Mouse (Mus musculus) kidney, embryonic 14.5 days (tissue): ENCODE results near the gene Zdhhc7. TPM values are rescaled to one million over a fixed set of nuclear protein-coding genes. Genes with fewer than 3 reads are reported as not detected.

ENCODE experiments used
- ATAC-seq: fragments of 200-750 bp; cut with Nextera tagmentation; 2 replicates; pipeline ENCODE4 v1.8.0; 2017; ENCODE audit warnings: moderate number of reproducible peaks, mild to moderate bottlenecking, moderate TSS enrichment, moderate library complexity; ENCODE audit not compliant: low FRiP score, low TSS enrichment
- H3K27ac ChIP-seq: fragments of 300-500 bp; sonication (generic); 2 replicates; pipeline ENCODE4 v1.5.1; 2014; ENCODE audit warnings: low read depth, mild to moderate bottlenecking, low read length, moderate library complexity, mixed read lengths
- H3K27me3 ChIP-seq: fragments of 300-500 bp; sonication (generic); 2 replicates; pipeline ENCODE4 v1.6.1; 2014; ENCODE audit warnings: mild to moderate bottlenecking, low read length; ENCODE audit not compliant: control insufficient read depth, insufficient read depth
- H3K36me3 ChIP-seq: fragments of 300-500 bp; sonication (generic); 2 replicates; pipeline ENCODE4 v1.6.1; 2014; ENCODE audit warnings: low read length, mixed read lengths; ENCODE audit not compliant: control insufficient read depth, insufficient read depth
- H3K4me1 ChIP-seq: fragments of 300-500 bp; sonication (generic); 2 replicates; pipeline ENCODE4 v1.6.1; 2014; ENCODE audit warnings: low read length, mixed read lengths; ENCODE audit not compliant: control insufficient read depth, insufficient read depth
- H3K4me2 ChIP-seq: fragments of 300-500 bp; sonication (generic); replicated peaks from 2 replicates; pipeline ENCODE4 v1.6.1; 2014; ENCODE audit warnings: low read depth, mild to moderate bottlenecking, low read length
- H3K4me3 ChIP-seq: fragments of 300-500 bp; sonication (generic); 2 replicates; pipeline ENCODE4 v1.5.1; 2014; ENCODE audit warnings: mild to moderate bottlenecking, low read length
- H3K9ac ChIP-seq: fragments of 300-500 bp; sonication (generic); 2 replicates; pipeline ENCODE4 v1.6.1; 2014; ENCODE audit warnings: low read depth, mild to moderate bottlenecking, low read length, moderate library complexity
- H3K9me3 ChIP-seq: fragments of 300-500 bp; sonication (generic); 2 replicates; pipeline ENCODE4 v1.6.1; 2016; ENCODE audit warnings: low read length; ENCODE audit not compliant: control insufficient read depth
- WGBS: fragments of 180-500 bp; shearing (Covaris S2); extraction: QIAGEN DNeasy Blood & Tissue Kit; methylation state at CpG from one replicate; pipeline ENCODE4 v1.1.7; 2014; 5-methylcytosine and 5-hydroxymethylcytosine counted together
- polyA plus RNA-seq: library from polyadenylated mRNA; unstranded; fragments of >200 nt; fragmentation: Nextera tagmentation; extraction: Ambion mirVana; gene quantifications from 2 replicates; pipeline ENCODE4 v1.2.1, GENCODE M21; 2014

Zdhhc7 gene
- polyA plus RNA-seq, 1 experiment from 2014 or later = 31.0 TPM

GRCm38 (mm10) chr8:120039313-120039919 is 61.9 kb downstream of the Zdhhc7 start:
- Histone ChIP-seq H3K27me3 (no peaks in the 10 kb centered on the region), H3K4me3 (no peak overlapping the region)
- 0 out of 2 replicates have a peak, but pooled peaks have one; percentile 26 for ATAC-seq

GRCm38 (mm10) chr8:120038741-120039140 is 62.5 kb downstream of the Zdhhc7 start:
- Histone ChIP-seq H3K36me3 (no peaks in the 10 kb centered on the region), H3K4me1 (peaks cover 21% of the 10 kb centered on the region), H3K27me3 (no peaks in the 10 kb centered on the region), H3K4me2 (no peak overlapping the region), H3K9me3 (no peaks in the 10 kb centered on the region), H3K27ac (no peak overlapping the region), H3K9ac (no peak overlapping the region), H3K4me3 (no peak overlapping the region)
- ATAC-seq = no peak
- 93% methylated on average over 12 of the region's 12 CpGs for WGBS

More at GRCm38 (mm10) chr8:120039313-120039919, 61.9 kb downstream of the Zdhhc7 start:
- 60% methylated on average over 11 of the region's 11 CpGs for WGBS
- Histone ChIP-seq H3K4me1 (peaks cover 19% of the 10 kb centered on the region), H3K36me3 (no peaks in the 10 kb centered on the region), H3K9ac (no peak overlapping the region), H3K9me3 (no peaks in the 10 kb centered on the region), H3K4me2 (no peak overlapping the region), H3K27ac (no peak overlapping the region)

- Histone ChIP-seq H3K27me3 (no peaks in the 10 kb centered on the region), H3K4me2 (no peak overlapping the region), H3K9ac (no peak overlapping the region), H3K9me3 (no peaks in the 10 kb centered on the region), H3K4me3 (no peak overlapping the region), H3K27ac (no peak overlapping the region), H3K4me1 (peaks cover 21% of the 10 kb centered on the region), H3K36me3 (no peaks in the 10 kb centered on the region)
- WGBS = 78% methylated on average over 8 of the region's 8 CpGs
- no peak for ATAC-seq
Measured at GRCm38 (mm10) chr8:120037611-120038010, 63.7 kb downstream of the Zdhhc7 start.

- H3K27ac ChIP-seq = no peak overlapping the region
- no peak overlapping the region for H3K4me2 ChIP-seq
- H3K9me3 ChIP-seq = no peaks in the 10 kb centered on the region
- no peak overlapping the region for H3K4me3 ChIP-seq
- H3K4me1 ChIP-seq = peaks cover 21% of the 10 kb centered on the region
- WGBS = 79% methylated on average over 15 of the region's 15 CpGs
- no peaks in the 10 kb centered on the region for H3K27me3 ChIP-seq
- no peaks in the 10 kb centered on the region for H3K36me3 ChIP-seq
- no peak for ATAC-seq
- no peak overlapping the region for H3K9ac ChIP-seq
Measured at GRCm38 (mm10) chr8:120037199-120037598, 64.1 kb downstream of the Zdhhc7 start.

GRCm38 (mm10) chr8:120036578-120036977 is 64.7 kb downstream of the Zdhhc7 start:
- Histone ChIP-seq H3K4me1 (peaks cover 21% of the 10 kb centered on the region), H3K4me2 (no peak overlapping the region), H3K36me3 (no peaks in the 10 kb centered on the region), H3K4me3 (no peak overlapping the region), H3K27me3 (no peaks in the 10 kb centered on the region), H3K9ac (no peak overlapping the region), H3K27ac (no peak overlapping the region), H3K9me3 (no peaks in the 10 kb centered on the region)
- 46% methylated on average over 4 of the region's 4 CpGs for WGBS
- no peak; the same call in 1 of the 2 replicates for ATAC-seq

GRCm38 (mm10) chr8:120036111-120036510 is 65.2 kb downstream of the Zdhhc7 start:
- no peak overlapping the region for H3K4me2 ChIP-seq
- no peaks in the 10 kb centered on the region for H3K36me3 ChIP-seq
- WGBS = 9% methylated on average over 9 of the region's 9 CpGs
- ATAC-seq = no peak
- H3K4me1 ChIP-seq = peaks cover 21% of the 10 kb centered on the region
- H3K27ac ChIP-seq = no peak overlapping the region
- no peaks in the 10 kb centered on the region for H3K9me3 ChIP-seq
- no peaks in the 10 kb centered on the region for H3K27me3 ChIP-seq
- no peak overlapping the region for H3K4me3 ChIP-seq
- no peak overlapping the region for H3K9ac ChIP-seq

GRCm38 (mm10) chr8:120034471-120034870 is 66.8 kb downstream of the Zdhhc7 start:
- WGBS = 44% methylated on average over 6 of the region's 6 CpGs
- no peaks in the 10 kb centered on the region for H3K9me3 ChIP-seq
- H3K27ac ChIP-seq = no peak overlapping the region
- no peak overlapping the region for H3K4me3 ChIP-seq
- no peak overlapping the region for H3K4me2 ChIP-seq
- H3K4me1 ChIP-seq = peaks cover 25% of the 10 kb centered on the region
- ATAC-seq = no peak
- no peak overlapping the region for H3K9ac ChIP-seq
- no peaks in the 10 kb centered on the region for H3K27me3 ChIP-seq
- H3K36me3 ChIP-seq = no peaks in the 10 kb centered on the region

- Histone ChIP-seq H3K27ac (no peak overlapping the region), H3K36me3 (no peaks in the 10 kb centered on the region), H3K9ac (no peak overlapping the region), H3K27me3 (no peaks in the 10 kb centered on the region), H3K4me3 (no peak overlapping the region), H3K4me1 (peaks cover 20% of the 10 kb centered on the region), H3K9me3 (no peaks in the 10 kb centered on the region), H3K4me2 (no peak overlapping the region)
- ATAC-seq = no peak
- WGBS = 90% methylated on average over 5 of the region's 5 CpGs
Measured at GRCm38 (mm10) chr8:120032549-120033208, 68.6 kb downstream of the Zdhhc7 start.
